Mouse (Mus musculus) T-helper 2 cell (primary cell): ENCODE measurements around the gene Tmem132c.

Source experiments
- in situ Hi-C: fragments of 300-600 bp; cut with MboI, MseI; formaldehyde crosslinking; loops from one replicate; pipeline ENCODE4 v1.15.1; 2025; ENCODE audit warnings: high pct_unique_total_duplicates

Gene Tmem132c

DNA sequence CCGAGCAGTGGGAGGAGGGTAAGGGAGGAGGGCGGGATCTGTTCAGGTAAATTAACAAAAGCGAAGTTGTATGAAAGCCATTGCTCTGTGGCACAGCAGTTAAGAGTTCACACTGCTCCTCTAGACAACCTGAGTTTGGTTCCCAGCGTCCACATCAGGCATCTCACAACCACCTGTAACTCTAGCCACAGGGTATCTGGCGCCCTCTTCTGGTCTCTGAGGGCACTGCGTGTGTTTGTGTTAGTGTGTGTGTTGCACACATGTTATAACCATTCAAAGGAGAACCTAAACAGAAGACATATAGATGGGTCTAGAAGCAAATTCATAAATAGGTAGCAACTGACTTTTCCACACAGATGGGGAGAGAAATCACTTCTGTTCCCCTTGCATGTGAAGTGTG lies 245.6 kb downstream of the Tmem132c start:
- in situ Hi-C loops, result no loop called here

DNA sequence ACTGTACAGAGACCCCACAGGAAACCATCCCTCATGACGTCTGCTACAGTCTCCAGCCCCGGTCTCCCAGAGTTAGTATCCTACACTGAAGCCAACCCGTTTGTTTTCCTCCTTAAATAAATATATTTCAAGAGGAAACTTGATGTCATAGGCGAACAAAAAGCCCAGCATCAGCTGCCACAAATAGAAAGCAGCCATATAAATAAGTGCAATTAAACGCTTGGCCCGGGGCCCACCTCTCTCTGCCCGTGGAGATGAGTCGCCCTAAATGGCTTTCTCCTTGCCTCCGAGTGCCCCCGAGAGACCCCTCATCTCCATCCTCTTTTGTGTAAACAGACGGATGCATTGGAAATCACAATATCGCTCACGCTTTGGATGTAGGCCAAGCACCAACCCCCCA lies 247.1 kb downstream of the Tmem132c start:
- in situ Hi-C loops, result no loop called here

- in situ Hi-C loops, result no loop called here
Observed at GRCm38 (mm10) chr5:127491724-127492123, 250.1 kb downstream of the Tmem132c start.

- in situ Hi-C loops, result no loop called here
Observed at GRCm38 (mm10) chr5:127496895-127497294, 255.3 kb downstream of the Tmem132c start.

- in situ Hi-C loops, result no loop called here
Observed at GRCm38 (mm10) chr5:127499151-127499827, 257.7 kb downstream of the Tmem132c start.

- in situ Hi-C loops, result no loop called here
Observed at GRCm38 (mm10) chr5:127502838-127503237, 261.2 kb downstream of the Tmem132c start.

DNA sequence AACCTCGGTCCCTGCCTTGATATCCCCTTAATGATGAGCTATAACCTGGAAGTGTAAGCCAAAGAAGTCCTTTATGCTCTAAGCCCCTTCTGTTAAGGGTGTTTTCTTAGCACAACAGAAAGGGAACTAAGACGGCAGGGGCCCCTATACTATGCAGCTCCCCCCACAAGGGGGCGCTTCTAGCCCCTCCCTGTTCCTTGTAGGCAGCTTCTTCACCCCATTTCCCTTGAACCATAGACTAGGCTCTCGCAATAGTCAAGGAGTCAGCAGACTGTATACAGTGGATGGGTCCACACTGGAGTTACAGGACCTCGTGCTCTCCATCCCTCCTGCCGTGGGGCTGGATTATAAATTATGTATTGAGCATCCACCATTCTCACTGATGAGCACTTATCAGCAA lies 264.1 kb downstream of the Tmem132c start:
- in situ Hi-C loops, result no loop called here

- in situ Hi-C loops, result no loop called here
Observed at GRCm38 (mm10) chr5:127511653-127512052, 270.0 kb downstream of the Tmem132c start.

- in situ Hi-C loops, result no loop called here
Observed at GRCm38 (mm10) chr5:127515960-127516359, 274.4 kb downstream of the Tmem132c start.

GRCm38 (mm10) chr5:127522744-127523476 lies 281.3 kb downstream of the Tmem132c start:
- in situ Hi-C loops, result no loop called here

DNA sequence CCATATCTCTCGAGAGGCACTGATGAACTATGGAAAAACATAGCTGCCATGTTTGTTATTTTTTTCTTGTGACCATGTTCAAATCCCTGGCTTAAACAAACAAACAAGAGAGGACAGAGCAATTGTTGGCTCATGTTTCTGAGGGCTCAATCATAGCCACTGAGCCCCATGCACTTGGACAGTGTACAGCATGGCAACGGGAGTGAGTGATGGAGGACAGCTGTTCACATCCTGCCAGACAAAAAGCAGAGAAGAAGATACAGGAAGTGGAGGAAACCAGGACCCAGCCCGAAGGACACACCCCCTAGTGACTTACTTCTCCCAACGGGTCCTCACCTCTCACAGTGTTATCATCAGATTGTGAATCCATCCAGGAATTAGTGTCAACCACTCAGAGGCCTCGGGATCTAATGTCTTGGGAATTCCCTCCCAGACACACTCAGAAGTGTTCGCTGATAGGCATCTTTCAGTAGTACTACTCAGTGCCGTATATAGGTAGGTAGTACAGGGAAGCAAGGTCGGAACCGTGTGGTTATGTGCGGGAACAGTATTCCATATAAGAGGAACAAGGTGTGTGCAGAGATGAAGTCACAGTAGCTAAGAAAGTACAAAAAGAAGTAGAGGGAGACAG lies 285.9 kb downstream of the Tmem132c start:
- in situ Hi-C loops, result no loop called here

DNA sequence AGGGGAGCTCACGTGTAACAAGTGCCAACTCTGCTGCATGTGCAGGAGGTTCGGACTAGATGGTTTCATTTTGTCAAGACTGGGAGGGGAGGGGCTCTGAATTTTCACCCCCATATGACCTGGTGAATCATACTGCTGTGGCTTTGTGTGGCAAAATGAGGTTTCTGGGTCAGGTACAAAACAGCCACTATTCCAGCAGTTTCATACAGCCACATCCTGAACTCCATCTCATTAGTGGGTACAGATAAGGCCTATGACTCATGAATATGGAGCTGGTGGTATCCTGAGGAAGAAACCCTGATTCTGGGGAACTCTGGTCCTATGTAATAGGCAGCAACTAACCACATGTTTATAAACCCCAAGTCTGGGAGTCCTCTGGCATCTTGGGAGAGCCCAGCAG lies 295.9 kb downstream of the Tmem132c start:
- in situ Hi-C loops, result no loop called here

GRCm38 (mm10) chr5:127546585-127546991 lies 305.0 kb downstream of the Tmem132c start:
- in situ Hi-C loops, result no loop called here

DNA sequence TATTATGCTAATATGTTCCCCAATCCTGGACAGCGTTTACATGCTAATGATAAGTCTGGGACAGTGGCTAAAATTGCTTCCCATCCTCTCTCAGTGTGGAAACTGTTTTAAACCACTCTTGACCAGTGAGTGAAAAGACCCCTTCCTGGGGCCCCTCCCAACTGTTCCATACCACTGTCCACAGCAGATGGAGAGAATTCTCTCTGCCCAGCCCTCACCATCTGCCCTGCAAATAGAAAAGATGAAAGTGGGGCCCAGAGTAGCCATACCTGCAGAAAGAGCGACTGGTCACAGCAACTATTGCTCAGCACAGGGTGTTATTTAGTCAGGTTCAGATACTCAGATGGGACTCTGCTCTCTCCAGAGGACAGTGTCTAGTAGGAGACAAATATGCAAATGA lies 306.5 kb downstream of the Tmem132c start:
- in situ Hi-C loops, result no loop called here

- in situ Hi-C loops, result no loop called here
Observed at GRCm38 (mm10) chr5:127561086-127561485, 319.5 kb downstream of the Tmem132c start.

DNA sequence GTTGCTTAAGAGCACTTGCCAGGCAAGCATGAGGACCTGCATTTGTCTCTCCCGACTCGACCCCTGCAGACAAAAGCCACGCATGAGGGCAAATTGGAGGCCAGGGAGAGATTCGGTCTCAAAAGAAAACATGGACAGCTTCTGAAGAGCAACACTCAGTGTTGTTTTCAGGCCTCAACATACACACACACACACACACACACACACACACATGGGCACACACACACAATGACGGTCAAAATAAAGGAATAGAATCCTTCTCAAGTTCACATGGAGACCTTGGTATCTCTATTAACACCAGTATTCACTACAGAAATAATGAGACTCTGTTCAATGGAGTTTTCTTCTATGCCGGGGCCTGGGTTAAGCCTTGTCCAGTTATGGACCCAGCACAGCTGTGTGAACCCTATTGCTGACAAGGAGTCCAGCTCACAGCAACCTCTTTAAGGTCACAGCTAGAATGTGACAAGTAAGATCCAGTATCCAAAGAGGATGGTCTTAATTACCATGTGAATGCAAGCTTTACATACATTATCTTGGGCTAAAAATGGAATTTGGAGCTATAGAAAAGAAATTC lies 325.6 kb downstream of the Tmem132c start:
- in situ Hi-C loops, result no loop called here

GRCm38 (mm10) chr5:127577419-127577818 lies 335.8 kb downstream of the Tmem132c start:
- in situ Hi-C loops, result no loop called here

DNA sequence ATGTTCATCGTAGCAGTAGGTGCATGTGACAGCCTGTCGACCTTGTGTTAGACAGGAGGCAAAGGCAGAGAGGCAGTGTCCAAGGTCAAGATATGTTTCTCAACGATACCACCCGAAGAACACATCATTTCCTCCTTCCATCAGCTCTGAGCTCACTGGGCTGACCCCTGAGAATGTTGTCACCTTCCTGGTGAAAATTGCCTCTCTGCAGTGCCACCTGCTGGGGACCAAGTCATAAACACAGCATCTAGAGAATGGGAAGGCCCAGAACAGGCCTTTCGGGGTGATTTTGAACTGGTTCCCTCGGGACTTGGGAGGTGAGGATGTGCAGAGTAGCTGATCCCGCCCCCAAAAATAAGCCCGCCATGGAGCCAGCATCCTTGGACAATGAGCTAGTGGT lies 342.1 kb downstream of the Tmem132c start:
- in situ Hi-C loops, result no loop called here

DNA sequence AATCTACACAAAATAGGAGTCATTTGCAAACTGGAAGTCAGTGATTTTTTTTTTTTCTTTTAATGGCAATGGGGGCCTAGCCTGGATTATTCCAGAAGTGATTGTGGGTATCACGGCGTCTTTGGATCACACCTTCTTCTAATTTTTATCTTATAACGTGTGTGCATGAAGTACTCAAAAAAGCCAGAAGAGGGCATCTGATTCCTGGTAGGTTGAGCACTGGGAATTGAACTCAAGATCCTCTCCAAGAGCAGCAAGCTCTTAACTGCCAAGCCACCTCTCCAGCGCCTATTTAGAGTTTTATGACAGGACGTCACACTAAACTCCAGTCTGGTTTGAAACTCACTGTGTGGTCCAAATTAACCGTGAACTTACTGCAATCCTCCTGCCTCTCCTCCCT lies 346.2 kb downstream of the Tmem132c start:
- in situ Hi-C loops, result no loop called here

DNA sequence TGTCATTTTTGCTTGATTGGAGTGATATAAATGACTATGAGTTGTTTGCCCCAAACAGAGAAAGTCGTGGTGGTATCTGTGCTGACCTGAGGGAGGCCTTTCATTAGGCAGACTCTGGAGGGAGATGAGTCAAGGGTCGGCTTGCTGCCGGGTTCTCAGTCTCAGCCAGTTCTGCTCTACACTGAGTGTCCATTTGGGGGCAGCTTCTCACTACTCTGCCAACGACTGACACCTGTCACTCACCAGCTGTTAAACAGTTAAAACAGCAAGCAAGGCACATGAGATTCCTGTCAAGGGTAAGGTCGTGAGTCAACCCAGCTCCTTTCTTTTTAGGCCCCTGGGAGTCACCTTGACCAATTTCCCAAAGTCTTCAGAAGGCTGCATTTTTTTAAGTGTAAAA lies 350.8 kb downstream of the Tmem132c start:
- in situ Hi-C loops, result no loop called here

DNA sequence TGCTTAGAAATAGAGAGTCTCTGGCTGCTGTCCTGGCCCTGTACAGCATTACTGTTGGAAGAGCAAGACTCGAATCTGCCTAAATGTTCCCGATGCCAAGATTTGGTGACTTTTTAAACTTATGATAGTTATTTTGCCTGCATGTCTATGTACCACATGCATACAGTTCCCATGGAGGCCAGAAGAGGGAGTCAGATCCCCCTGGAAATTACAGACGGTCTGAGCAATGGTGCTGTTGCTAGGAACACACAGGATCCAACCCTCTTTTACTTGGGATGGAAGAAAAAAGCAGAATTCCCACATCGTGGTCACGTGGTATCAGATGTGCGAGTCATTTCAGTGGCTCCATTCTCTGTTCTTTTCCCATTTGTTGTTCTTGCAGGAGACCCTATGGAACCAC lies 351.2 kb downstream of the Tmem132c start:
- in situ Hi-C loops, result no loop called here

GRCm38 (mm10) chr5:127595676-127596075 lies 354.1 kb downstream of the Tmem132c start:
- in situ Hi-C loops, result no loop called here

GRCm38 (mm10) chr5:127596862-127597261 lies 355.3 kb downstream of the Tmem132c start:
- in situ Hi-C loops, result no loop called here
